Mouse (Mus musculus): ENCODE measurements at regions not wholly inside any gene's neighbourhood (a gene's known extent, or its start where the extent isn't known, plus 50 kb on each side); places are given as distances from the start of the nearest gene placed in this dataset.

- TF ChIP-seq POLR2A (IDR thresholded peaks at IDR 0.05; ENCODE audit: control insufficient read depth in 1 of 2, insufficient read depth in 1 of 2, low read depth in 1 of 2, low read length in 2 of 2, poor library complexity in 1 of 2) (no peak), ZC3H11A (IDR thresholded peaks at IDR 0.05; ENCODE audit: low read depth, low read length) (no peak), CTCF (IDR thresholded peaks at IDR 0.05 in 2 of 3, conservative IDR thresholded peaks at IDR 0.05 in 1 of 3; ENCODE audit: control insufficient read depth in 1 of 3, insufficient read depth in 1 of 3, low read depth in 2 of 3, low read length in 3 of 3, poor library complexity in 1 of 3, severe bottlenecking in 1 of 3) (no peak), USF1 (IDR thresholded peaks at IDR 0.05; ENCODE audit: low read depth, low read length) (no peak), EP300 (IDR thresholded peaks at IDR 0.05; ENCODE audit: low read depth in 1 of 2, low read length in 2 of 2) (no peak), UBTF (IDR thresholded peaks at IDR 0.05; ENCODE audit: borderline replicate concordance, insufficient read depth, low read depth, low read length) (no peak), CHD2 (IDR thresholded peaks at IDR 0.05; ENCODE audit: low read length) (no peak), MEF2A (IDR thresholded peaks at IDR 0.05; ENCODE audit: extremely low read depth, insufficient replicate concordance, low read depth, low read length, poor library complexity, severe bottlenecking) (no peak), BHLHE40 (IDR thresholded peaks at IDR 0.05; ENCODE audit: borderline replicate concordance, low read depth, low read length) (no peak)
Measured at GRCm38 (mm10) chr10:111795056-111795455, 177.4 kb upstream of the Krr1 start.

Measured in MEL (cell line).